Mouse (Mus musculus) kidney, postnatal 4 days (tissue): ENCODE measurements around the gene Gm2916.
"Not testable (repeated sequence)": the region's sequence is repeated elsewhere in the genome, so short reads cannot be mapped to it uniquely, and the experiment has no call there.

ENCODE experiments used
- DNase-seq, 2 experiments: peaks; one replicate each; pipeline ENCODE4 v3.0.0; 2021; ENCODE audit warnings: mixed read lengths in 2 of 2

Gene Gm2916

GRCm38 (mm10) chr14:3883872-3884271, at the start of gene Gm2916:
Gene Gm2916 (plus strand): TSS chr14:3884172.
- not testable (repeated sequence) for DNase-seq

- DNase-seq, result not testable (repeated sequence)
These were observed 38.0 kb upstream of the Gm2916 start, which contains the start of gene Gm3033 for GRCm38 (mm10) chr14:3845945-3846344. Gene Gm3033 (plus strand): TSS chr14:3846245.

- DNase-seq, result not testable (repeated sequence)
These were observed 47.5 kb downstream of the Gm2916 start, which contains the start of gene Gm3029 for GRCm38 (mm10) chr14:3931456-3931855. Gene Gm3029 (plus strand): TSS chr14:3931756.

GRCm38 (mm10) chr14:3963247-3963646, 79.3 kb downstream of the Gm2916 start, which contains the start of gene Gm3095:
Gene Gm3095 (plus strand): TSS chr14:3963547.
- not testable (repeated sequence) for DNase-seq
